Mouse (Mus musculus): ENCODE measurements around the gene Sez6l.
A peak's percentile ranks its signal among the peaks of the same experiment; 100 is the strongest.

Gene Sez6l

GRCm38 (mm10) chr5:112532210-112532609 lies 44.8 kb downstream of the Sez6l start:
- peak; percentile 4 to 9 for DNase-seq

- no peak for DNase-seq
Measured at GRCm38 (mm10) chr5:112531111-112531510, 45.9 kb downstream of the Sez6l start.

GRCm38 (mm10) chr5:112526936-112527335 lies 50.0 kb downstream of the Sez6l start:
- no peak for DNase-seq

- no peak for DNase-seq
Measured at GRCm38 (mm10) chr5:112526435-112526834, 50.5 kb downstream of the Sez6l start.

GRCm38 (mm10) chr5:112525980-112526379 lies 51.0 kb downstream of the Sez6l start:
- DNase-seq, result no peak

GRCm38 (mm10) chr5:112525271-112525670 lies 51.7 kb downstream of the Sez6l start:
- no peak for DNase-seq

GRCm38 (mm10) chr5:112523796-112524195 lies 53.2 kb downstream of the Sez6l start:
- no peak for DNase-seq

GRCm38 (mm10) chr5:112523331-112523730 lies 53.7 kb downstream of the Sez6l start:
- DNase-seq, result no peak

- DNase-seq, result no peak
Measured at GRCm38 (mm10) chr5:112521703-112522527, 55.1 kb downstream of the Sez6l start.

GRCm38 (mm10) chr5:112520826-112521702 lies 55.9 kb downstream of the Sez6l start:
- DNase-seq, result no peak

GRCm38 (mm10) chr5:112518773-112519172 lies 58.2 kb downstream of the Sez6l start:
- DNase-seq, result no peak

GRCm38 (mm10) chr5:112517454-112517853 lies 59.5 kb downstream of the Sez6l start:
- no peak for DNase-seq

- DNase-seq, result peak; percentile 27 to 35
Measured at GRCm38 (mm10) chr5:112516527-112516926, 60.5 kb downstream of the Sez6l start.

- DNase-seq, result no peak
Measured at GRCm38 (mm10) chr5:112510351-112510750, 66.6 kb downstream of the Sez6l start.

- no peak for DNase-seq
Measured at GRCm38 (mm10) chr5:112509916-112510315, 67.1 kb downstream of the Sez6l start.

- DNase-seq, result no peak
Measured at GRCm38 (mm10) chr5:112505595-112505994, 71.4 kb downstream of the Sez6l start.

GRCm38 (mm10) chr5:112501384-112501783 lies 75.6 kb downstream of the Sez6l start:
- no peak for DNase-seq

- DNase-seq, result no peak
Measured at GRCm38 (mm10) chr5:112499918-112500682, 76.9 kb downstream of the Sez6l start.

GRCm38 (mm10) chr5:112498921-112499917 lies 77.8 kb downstream of the Sez6l start:
- DNase-seq, result no peak

GRCm38 (mm10) chr5:112496753-112497369 lies 80.1 kb downstream of the Sez6l start:
- no peak for DNase-seq

GRCm38 (mm10) chr5:112493492-112493891 lies 83.5 kb downstream of the Sez6l start:
- no peak for DNase-seq

All from B cell, adult 2 months (primary cell).